Mouse (Mus musculus): ENCODE measurements around the gene Cdadc1. TPM values are rescaled to one million over a fixed set of nuclear protein-coding genes. Genes with fewer than 3 reads are reported as not detected.

The Cdadc1 gene
- polyA plus RNA-seq, 1 experiment from 2014 or later, result 25.7 TPM

DNA sequence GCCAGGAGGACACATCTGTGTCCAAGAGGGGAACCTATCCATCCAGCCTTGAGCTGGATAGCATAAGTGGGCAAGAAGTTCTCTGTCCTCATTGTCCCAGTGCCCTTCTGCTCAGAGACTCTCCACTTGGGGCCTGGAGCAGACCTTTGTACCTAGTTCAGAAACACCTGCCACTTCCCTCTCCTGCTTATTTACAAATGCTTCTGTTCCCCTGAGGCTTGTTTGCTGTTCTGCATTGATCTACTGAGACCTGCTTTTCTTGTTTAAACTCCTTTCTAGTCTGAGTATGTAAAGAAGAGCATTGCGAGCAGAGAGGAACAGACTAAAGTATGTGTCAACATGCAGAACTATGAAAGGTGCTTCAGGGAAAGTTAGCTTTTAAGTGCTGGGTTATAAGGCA lies 64.8 kb downstream of the Cdadc1 start:
- 90% methylated on average over 1 of the region's 1 CpGs for WGBS
- DNase-seq (ENCODE audit: low spot score), result no peak
- no peaks in the 10 kb centered on the region for H3K4me1 ChIP-seq
- no peaks in the 10 kb centered on the region for H3K9me3 ChIP-seq
- H3K4me3 ChIP-seq, result no peak overlapping the region
- no peaks in the 10 kb centered on the region for H3K27me3 ChIP-seq (ENCODE audit: insufficient read depth, poor library complexity, severe bottlenecking)
- H3K36me3 ChIP-seq, result no peaks in the 10 kb centered on the region
- H3K27ac ChIP-seq, result no peak overlapping the region

GRCm38 (mm10) chr14:59530801-59531200 lies 67.0 kb downstream of the Cdadc1 start:
- 97% methylated on average over 1 of the region's 1 CpGs for WGBS

GRCm38 (mm10) chr14:59525843-59526242 lies 71.9 kb downstream of the Cdadc1 start:
- Histone ChIP-seq H3K27ac (no peak overlapping the region; the same call in 1 of the 2 replicates), H3K4me1 (peaks cover 7% of the 10 kb centered on the region), H3K4me3 (no peak overlapping the region), H3K27me3 (ENCODE audit: insufficient read depth, poor library complexity, severe bottlenecking) (no peaks in the 10 kb centered on the region), H3K36me3 (no peaks in the 10 kb centered on the region), H3K9me3 (no peaks in the 10 kb centered on the region)
- WGBS, result 74% methylated on average over 5 of the region's 5 CpGs
- DNase-seq (ENCODE audit: low spot score), result no peak

More at GRCm38 (mm10) chr14:59530801-59531200, 67.0 kb downstream of the Cdadc1 start:
- H3K9me3 ChIP-seq, result no peaks in the 10 kb centered on the region
- no peak overlapping the region for H3K27ac ChIP-seq
- DNase-seq (ENCODE audit: low spot score), result no peak
- no peaks in the 10 kb centered on the region for H3K36me3 ChIP-seq
- H3K27me3 ChIP-seq (ENCODE audit: insufficient read depth, poor library complexity, severe bottlenecking), result no peaks in the 10 kb centered on the region
- H3K4me1 ChIP-seq, result no peaks in the 10 kb centered on the region
- H3K4me3 ChIP-seq, result no peak overlapping the region

DNA sequence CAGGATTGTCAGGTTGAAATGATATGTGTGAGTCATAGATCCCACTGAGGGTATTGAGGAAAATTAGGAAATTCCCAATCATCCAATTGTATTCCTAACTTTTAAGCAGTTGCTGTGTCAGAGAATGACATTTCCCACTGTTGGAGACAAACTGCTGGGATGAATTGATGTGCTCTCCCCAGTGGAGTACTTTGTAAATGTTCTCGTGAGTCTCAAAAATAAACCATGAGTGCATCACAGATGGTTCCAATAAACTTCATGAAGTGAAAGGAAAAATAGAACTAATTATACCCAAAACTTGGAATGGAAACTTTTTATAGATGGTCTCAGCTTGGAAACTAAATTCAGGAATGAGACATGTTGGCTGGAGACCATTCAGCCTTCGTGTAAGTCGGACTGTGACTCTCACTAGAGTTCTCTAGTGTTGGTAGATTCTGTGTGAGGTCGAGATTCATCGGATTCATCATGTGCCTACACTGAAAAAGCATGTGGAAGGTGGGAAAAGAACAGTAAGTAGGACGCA lies 83.8 kb downstream of the Cdadc1 start:
- 84% methylated on average over 6 of the region's 6 CpGs for WGBS
- no peaks in the 10 kb centered on the region for H3K36me3 ChIP-seq

More for the DNA sequence above, 83.8 kb downstream of the Cdadc1 start:
- no peaks in the 10 kb centered on the region for H3K9me3 ChIP-seq
- no peak overlapping the region for H3K27ac ChIP-seq
- no peaks in the 10 kb centered on the region for H3K4me1 ChIP-seq
- no peak for DNase-seq (ENCODE audit: low spot score)
- no peaks in the 10 kb centered on the region for H3K27me3 ChIP-seq (ENCODE audit: insufficient read depth, poor library complexity, severe bottlenecking)
- H3K4me3 ChIP-seq, result no peak overlapping the region

Other genes with a start within 250 kb of the Cdadc1 start
- 0.21 and 0.28 TPM in 2 replicates for gene Phf11d, start 232.5 kb downstream of the Cdadc1 start, polyA plus RNA-seq (2016; fragmentation: Nextera tagmentation; extraction: Ambion mirVana)
- gene Phf11c, start 202.6 kb downstream of the Cdadc1 start, polyA plus RNA-seq (2016; fragmentation: Nextera tagmentation; extraction: Ambion mirVana), result 0.49 and 0.54 TPM in 2 replicates
- 9.2 and 9.6 TPM in 2 replicates for gene Setdb2, start 157.1 kb downstream of the Cdadc1 start, polyA plus RNA-seq (2016; fragmentation: Nextera tagmentation; extraction: Ambion mirVana)
- 33.1 and 37.8 TPM in 2 replicates for gene Cab39l, start 157.0 kb downstream of the Cdadc1 start, polyA plus RNA-seq (2016; fragmentation: Nextera tagmentation; extraction: Ambion mirVana)
- 9.4 and 23.6 TPM in 2 replicates for gene Shisa2, start 27.3 kb upstream of the Cdadc1 start, polyA plus RNA-seq (2016; fragmentation: Nextera tagmentation; extraction: Ambion mirVana)